Mouse (Mus musculus): ENCODE results near the gene Prr29. TPM values are rescaled to one million over a fixed set of nuclear protein-coding genes. Genes with fewer than 3 reads are reported as not detected.

Gene Prr29
- polyA plus RNA-seq, 1 experiment from 2014 or later: not detected

- H3K9me3 ChIP-seq (ENCODE audit: low read length): no peaks in the 10 kb centered on the region
- no peak for TF ChIP-seq EP300 (IDR thresholded peaks at IDR 0.05; ENCODE audit: low read depth)
- TF ChIP-seq CTCF (IDR thresholded peaks at IDR 0.05; ENCODE audit: low read depth): peak; percentile 90
- no peaks in the 10 kb centered on the region for H3K27me3 ChIP-seq (ENCODE audit: insufficient read depth, low read length)
- no peaks in the 10 kb centered on the region for H3K36me3 ChIP-seq (replicated peaks; ENCODE audit: insufficient read depth, low read length)
- peak; percentile 83 for DNase-seq
- no peak overlapping the region for H3K4me2 ChIP-seq (ENCODE audit: low read depth, low read length)
- no peak overlapping the region for H3K9ac ChIP-seq (replicated peaks)
- no peak; the same call in 1 of the 2 replicates for ATAC-seq
- no peak overlapping the region for H3K27ac ChIP-seq (ENCODE audit: low read depth)
- WGBS (ENCODE audit: insufficient replicate concordance): 5% methylated on average over 3 of the region's 3 CpGs
- no peaks in the 10 kb centered on the region for H3K4me1 ChIP-seq (ENCODE audit: insufficient read depth)
- no peak overlapping the region for H3K4me3 ChIP-seq (ENCODE audit: low read depth, low read length)
Measured at GRCm38 (mm10) chr11:106366316-106366715, 1.0 kb downstream of the Prr29 start.

GRCm38 (mm10) chr11:106373998-106374397 is 8.7 kb downstream of the Prr29 start:
- Histone ChIP-seq H3K9ac (replicated peaks) (no peak overlapping the region), H3K9me3 (ENCODE audit: low read length) (no peaks in the 10 kb centered on the region), H3K27me3 (ENCODE audit: insufficient read depth, low read length) (no peaks in the 10 kb centered on the region), H3K4me1 (ENCODE audit: insufficient read depth) (no peaks in the 10 kb centered on the region), H3K36me3 (replicated peaks; ENCODE audit: insufficient read depth, low read length) (no peaks in the 10 kb centered on the region), H3K27ac (ENCODE audit: low read depth) (no peak overlapping the region), H3K4me2 (ENCODE audit: low read depth, low read length) (no peak overlapping the region), H3K4me3 (ENCODE audit: low read depth, low read length) (no peak overlapping the region)
- 51% methylated on average over 11 of the region's 11 CpGs for WGBS (ENCODE audit: insufficient replicate concordance)
- ATAC-seq: no peak
- no peak for DNase-seq
- TF ChIP-seq EP300 (IDR thresholded peaks at IDR 0.05; ENCODE audit: low read depth) (no peak), CTCF (IDR thresholded peaks at IDR 0.05; ENCODE audit: low read depth) (no peak)

- WGBS (ENCODE audit: insufficient replicate concordance): 34% methylated on average over 9 of the region's 9 CpGs
- TF ChIP-seq CTCF (IDR thresholded peaks at IDR 0.05; ENCODE audit: low read depth) (no peak), EP300 (IDR thresholded peaks at IDR 0.05; ENCODE audit: low read depth) (no peak)
- H3K9me3 ChIP-seq (ENCODE audit: low read length): no peaks in the 10 kb centered on the region
- H3K4me1 ChIP-seq (ENCODE audit: insufficient read depth): no peaks in the 10 kb centered on the region
- DNase-seq: no peak
- no peak overlapping the region for H3K4me3 ChIP-seq (ENCODE audit: low read depth, low read length)
- no peaks in the 10 kb centered on the region for H3K27me3 ChIP-seq (ENCODE audit: insufficient read depth, low read length)
- H3K36me3 ChIP-seq (replicated peaks; ENCODE audit: insufficient read depth, low read length): no peaks in the 10 kb centered on the region
- H3K9ac ChIP-seq (replicated peaks): no peak overlapping the region
- H3K27ac ChIP-seq (ENCODE audit: low read depth): no peak overlapping the region
- ATAC-seq: no peak
- no peak overlapping the region for H3K4me2 ChIP-seq (ENCODE audit: low read depth, low read length)
Measured at GRCm38 (mm10) chr11:106374559-106374958, 9.3 kb downstream of the Prr29 start.

- no peak overlapping the region for H3K4me2 ChIP-seq (ENCODE audit: low read depth, low read length)
- TF ChIP-seq CTCF (IDR thresholded peaks at IDR 0.05; ENCODE audit: low read depth) (no peak), EP300 (IDR thresholded peaks at IDR 0.05; ENCODE audit: low read depth) (no peak)
- ATAC-seq: no peak
- H3K36me3 ChIP-seq (replicated peaks; ENCODE audit: insufficient read depth, low read length): 0 out of 2 replicates have a peak, but pooled peaks cover 2% of the 10 kb centered on the region
- 50% methylated on average over 5 of the region's 5 CpGs for WGBS (ENCODE audit: insufficient replicate concordance)
- H3K9me3 ChIP-seq (ENCODE audit: low read length): no peaks in the 10 kb centered on the region
- H3K27ac ChIP-seq (ENCODE audit: low read depth): no peak overlapping the region
- no peak for DNase-seq
- no peak overlapping the region for H3K9ac ChIP-seq (replicated peaks)
- no peak overlapping the region for H3K4me3 ChIP-seq (ENCODE audit: low read depth, low read length)
- no peaks in the 10 kb centered on the region for H3K27me3 ChIP-seq (ENCODE audit: insufficient read depth, low read length)
- no peaks in the 10 kb centered on the region; the same call in 1 of the 2 replicates for H3K4me1 ChIP-seq (ENCODE audit: insufficient read depth)
Measured at GRCm38 (mm10) chr11:106374979-106375378, 9.7 kb downstream of the Prr29 start.

- H3K27ac ChIP-seq (ENCODE audit: low read depth): no peak overlapping the region
- H3K4me1 ChIP-seq (ENCODE audit: insufficient read depth): peaks cover 7% of the 10 kb centered on the region; the same call in 1 of the 2 replicates
- ATAC-seq: no peak
- no peak overlapping the region for H3K9ac ChIP-seq (replicated peaks)
- WGBS (ENCODE audit: insufficient replicate concordance): 74% methylated on average over 11 of the region's 11 CpGs
- no peak for TF ChIP-seq EP300 (IDR thresholded peaks at IDR 0.05; ENCODE audit: low read depth)
- peak; percentile 48 for TF ChIP-seq CTCF (IDR thresholded peaks at IDR 0.05; ENCODE audit: low read depth)
- H3K9me3 ChIP-seq (ENCODE audit: low read length): no peaks in the 10 kb centered on the region
- 0 out of 2 replicates have a peak, but pooled peaks cover 5% of the 10 kb centered on the region for H3K36me3 ChIP-seq (replicated peaks; ENCODE audit: insufficient read depth, low read length)
- H3K4me3 ChIP-seq (ENCODE audit: low read depth, low read length): no peak overlapping the region
- peak overlapping the region; percentile 36 for H3K4me2 ChIP-seq (ENCODE audit: low read depth, low read length)
- DNase-seq: no peak
- H3K27me3 ChIP-seq (ENCODE audit: insufficient read depth, low read length): no peaks in the 10 kb centered on the region
Measured at GRCm38 (mm10) chr11:106381011-106381410, 15.7 kb downstream of the Prr29 start.

GRCm38 (mm10) chr11:106381883-106382282 is 16.6 kb downstream of the Prr29 start:
- H3K27me3 ChIP-seq (ENCODE audit: insufficient read depth, low read length): no peaks in the 10 kb centered on the region
- peak overlapping the region; percentile 72 for H3K27ac ChIP-seq (ENCODE audit: low read depth)
- TF ChIP-seq CTCF (IDR thresholded peaks at IDR 0.05; ENCODE audit: low read depth) (no peak), EP300 (IDR thresholded peaks at IDR 0.05; ENCODE audit: low read depth) (no peak)
- no peak for ATAC-seq
- H3K36me3 ChIP-seq (replicated peaks; ENCODE audit: insufficient read depth, low read length): 0 out of 2 replicates have a peak, but pooled peaks cover 5% of the 10 kb centered on the region
- H3K4me1 ChIP-seq (ENCODE audit: insufficient read depth): peaks cover 7% of the 10 kb centered on the region; the same call in 1 of the 2 replicates
- DNase-seq: no peak
- H3K4me2 ChIP-seq (ENCODE audit: low read depth, low read length): peak overlapping the region; percentile 36
- H3K4me3 ChIP-seq (ENCODE audit: low read depth, low read length): peak overlapping the region; percentile 27
- H3K9ac ChIP-seq (replicated peaks): peak overlapping the region; percentile 23; the same call in 1 of the 2 replicates
- no peaks in the 10 kb centered on the region for H3K9me3 ChIP-seq (ENCODE audit: low read length)
- 53% methylated on average over 7 of the region's 7 CpGs for WGBS (ENCODE audit: insufficient replicate concordance)

Data from liver, postnatal 0 days (tissue).